Mouse (Mus musculus): Measurements from ENCODE around the gene Nfib. TPM values are rescaled to one million over a fixed set of nuclear protein-coding genes. Genes with fewer than 3 reads are reported as not detected.

Gene Nfib
- polyA plus RNA-seq, 1 experiment = 44.3 TPM

GRCm38 (mm10) chr4:82540466-82540990, 165.0 kb downstream of the Nfib start:
- no peak overlapping the region for H3K27ac ChIP-seq (ENCODE audit: insufficient read depth, low read length)
- 18% methylated on average over 5 of the region's 5 CpGs for WGBS
- no peak overlapping the region for H3K4me3 ChIP-seq (replicated peaks; ENCODE audit: insufficient read depth, low read depth, low read length)
- DNase-seq = peak in 1 of 2 experiments; percentile 45
- no peaks in the 10 kb centered on the region for H3K27me3 ChIP-seq (ENCODE audit: control insufficient read depth, insufficient read depth, low read length)
- no peak for TF ChIP-seq POLR2A (IDR thresholded peaks at IDR 0.05; ENCODE audit: borderline replicate concordance, insufficient read depth, low read length)
- TF ChIP-seq CTCF (IDR thresholded peaks at IDR 0.05; ENCODE audit: borderline replicate concordance, insufficient read depth, low read depth, low read length) = no peak
- H3K4me1 ChIP-seq (ENCODE audit: control insufficient read depth, insufficient read depth, low read length) = peaks cover 9% of the 10 kb centered on the region; the same call in 1 of the 2 replicates

- Histone ChIP-seq H3K4me3 (replicated peaks; ENCODE audit: insufficient read depth, low read depth, low read length) (peak overlapping the region; percentile 2), H3K27ac (ENCODE audit: insufficient read depth, low read length) (peak overlapping the region; percentile 98), H3K4me1 (ENCODE audit: control insufficient read depth, insufficient read depth, low read length) (peaks cover 10% of the 10 kb centered on the region; the same call in 1 of the 2 replicates), H3K27me3 (ENCODE audit: control insufficient read depth, insufficient read depth, low read length) (no peaks in the 10 kb centered on the region)
- TF ChIP-seq CTCF (IDR thresholded peaks at IDR 0.05; ENCODE audit: borderline replicate concordance, insufficient read depth, low read depth, low read length) (no peak), POLR2A (IDR thresholded peaks at IDR 0.05; ENCODE audit: borderline replicate concordance, insufficient read depth, low read length) (no peak)
- DNase-seq = peak; percentile 57 to 64
- WGBS = 10% methylated on average over 2 of the region's 2 CpGs
Measured at GRCm38 (mm10) chr4:82540048-82540410, 165.5 kb downstream of the Nfib start.

- Histone ChIP-seq H3K4me1 (ENCODE audit: control insufficient read depth, insufficient read depth, low read length) (peaks cover 14% of the 10 kb centered on the region; the same call in 1 of the 2 replicates), H3K27me3 (ENCODE audit: control insufficient read depth, insufficient read depth, low read length) (no peaks in the 10 kb centered on the region), H3K27ac (ENCODE audit: insufficient read depth, low read length) (peak overlapping the region; percentile 98), H3K4me3 (replicated peaks; ENCODE audit: insufficient read depth, low read depth, low read length) (peak overlapping the region; percentile 6)
- TF ChIP-seq CTCF (IDR thresholded peaks at IDR 0.05; ENCODE audit: borderline replicate concordance, insufficient read depth, low read depth, low read length) (no peak), POLR2A (IDR thresholded peaks at IDR 0.05; ENCODE audit: borderline replicate concordance, insufficient read depth, low read length) (peak; percentile 52; the same call in 1 of the 2 replicates)
- peak; percentile 75 to 86 for DNase-seq
- 8% methylated on average over 8 of the region's 8 CpGs for WGBS
Measured at GRCm38 (mm10) chr4:82539406-82540047, 166.0 kb downstream of the Nfib start.

GRCm38 (mm10) chr4:82538815-82539214, 166.7 kb downstream of the Nfib start:
- Histone ChIP-seq H3K4me3 (replicated peaks; ENCODE audit: insufficient read depth, low read depth, low read length) (peak overlapping the region; percentile 57), H3K27ac (ENCODE audit: insufficient read depth, low read length) (peak overlapping the region; percentile 98), H3K27me3 (ENCODE audit: control insufficient read depth, insufficient read depth, low read length) (no peaks in the 10 kb centered on the region), H3K4me1 (ENCODE audit: control insufficient read depth, insufficient read depth, low read length) (peaks cover 14% of the 10 kb centered on the region; the same call in 1 of the 2 replicates)
- 3% methylated on average over 9 of the region's 9 CpGs for WGBS
- no peak for TF ChIP-seq POLR2A (IDR thresholded peaks at IDR 0.05; ENCODE audit: borderline replicate concordance, insufficient read depth, low read length)
- TF ChIP-seq CTCF (IDR thresholded peaks at IDR 0.05; ENCODE audit: borderline replicate concordance, insufficient read depth, low read depth, low read length) = no peak
- DNase-seq = peak in 1 of 2 experiments; percentile 45

GRCm38 (mm10) chr4:82538069-82538811, 167.3 kb downstream of the Nfib start:
- 2% methylated on average over 30 of the region's 30 CpGs for WGBS
- Histone ChIP-seq H3K4me3 (replicated peaks; ENCODE audit: insufficient read depth, low read depth, low read length) (peak overlapping the region; percentile 57), H3K27me3 (ENCODE audit: control insufficient read depth, insufficient read depth, low read length) (no peaks in the 10 kb centered on the region), H3K27ac (ENCODE audit: insufficient read depth, low read length) (peak overlapping the region; percentile 98), H3K4me1 (ENCODE audit: control insufficient read depth, insufficient read depth, low read length) (peaks cover 16% of the 10 kb centered on the region; the same call in 1 of the 2 replicates)
- TF ChIP-seq CTCF (IDR thresholded peaks at IDR 0.05; ENCODE audit: borderline replicate concordance, insufficient read depth, low read depth, low read length) (no peak), POLR2A (IDR thresholded peaks at IDR 0.05; ENCODE audit: borderline replicate concordance, insufficient read depth, low read length) (no peak)
- peak; percentile 66 to 76 for DNase-seq

- DNase-seq = peak; percentile 63 to 80
Measured at GRCm38 (mm10) chr4:82537279-82537967, 168.1 kb downstream of the Nfib start.

More at GRCm38 (mm10) chr4:82537279-82537967, 168.1 kb downstream of the Nfib start:
- Histone ChIP-seq H3K4me1 (ENCODE audit: control insufficient read depth, insufficient read depth, low read length) (peaks cover 22% of the 10 kb centered on the region), H3K27ac (ENCODE audit: insufficient read depth, low read length) (peak overlapping the region; percentile 98), H3K27me3 (ENCODE audit: control insufficient read depth, insufficient read depth, low read length) (no peaks in the 10 kb centered on the region), H3K4me3 (replicated peaks; ENCODE audit: insufficient read depth, low read depth, low read length) (peak overlapping the region; percentile 57)
- 1% methylated on average over 28 of the region's 28 CpGs for WGBS
- TF ChIP-seq CTCF (IDR thresholded peaks at IDR 0.05; ENCODE audit: borderline replicate concordance, insufficient read depth, low read depth, low read length) (no peak), POLR2A (IDR thresholded peaks at IDR 0.05; ENCODE audit: borderline replicate concordance, insufficient read depth, low read length) (no peak)
